Mouse (Mus musculus): ENCODE measurements around the gene Ifi207. TPM values are rescaled to one million over a fixed set of nuclear protein-coding genes. Genes with fewer than 3 reads are reported as not detected.
"Not testable (repeated sequence)": the region's sequence is repeated elsewhere in the genome, so short reads cannot be mapped to it uniquely, and the experiment has no call there.

Ifi207 gene
- 0.68 and 1.3 TPM in 2 replicates for polyA plus RNA-seq (2015; fragmentation: Nextera tagmentation; extraction: Ambion mirVana)

GRCm38 (mm10) chr1:173741656-173742055, at the start of gene Ifi207:
Gene Ifi207, minus strand, starts transcription at chr1:173741747.
- Histone ChIP-seq H3K36me3 (no peaks in the 10 kb centered on the region), H3K27ac (no peak within 1 kb of the TSS), H3K9me3 (replicated peaks) (no peaks in the 10 kb centered on the region), H3K4me3 (no peak within 1 kb of the TSS), H3K27me3 (no peaks in the 10 kb centered on the region), H3K4me2 (no peak within 1 kb of the TSS), H3K4me1 (replicated peaks) (no peaks in the 10 kb centered on the region), H3K9ac (no peak within 1 kb of the TSS)
- no peak for ATAC-seq (replicated peaks; ENCODE audit: insufficient number of reproducible peaks, insufficient read depth, low FRiP score, low read depth)
- WGBS, result 56% methylated on average over 4 of the region's 4 CpGs

GRCm38 (mm10) chr1:173773457-173773856, 31.9 kb upstream of the Ifi207 start:
- H3K4me2 ChIP-seq; H3K9ac ChIP-seq; ATAC-seq (replicated peaks; ENCODE audit: insufficient number of reproducible peaks, insufficient read depth, low FRiP score, low read depth); H3K27ac ChIP-seq; H3K4me3 ChIP-seq; H3K9me3 ChIP-seq (replicated peaks); H3K4me1 ChIP-seq (replicated peaks); H3K27me3 ChIP-seq; H3K36me3 ChIP-seq: not testable (repeated sequence)
- 46% methylated on average over 3 of the region's 3 CpGs for WGBS

- H3K36me3 ChIP-seq; H3K4me2 ChIP-seq; H3K27ac ChIP-seq; H3K4me3 ChIP-seq; H3K4me1 ChIP-seq (replicated peaks); ATAC-seq (replicated peaks; ENCODE audit: insufficient number of reproducible peaks, insufficient read depth, low FRiP score, low read depth); H3K9me3 ChIP-seq (replicated peaks); H3K27me3 ChIP-seq; H3K9ac ChIP-seq: not testable (repeated sequence)
- 68% methylated on average over 5 of the region's 5 CpGs for WGBS
Observed at GRCm38 (mm10) chr1:173766848-173767617, 25.5 kb upstream of the Ifi207 start, which contains the start of gene Ifi204. Gene Ifi204, minus strand, starts transcription at chr1:173766943.

GRCm38 (mm10) chr1:173760032-173760431, 18.5 kb upstream of the Ifi207 start:
- 73% methylated on average over 5 of the region's 5 CpGs for WGBS
- H3K9ac ChIP-seq; H3K9me3 ChIP-seq (replicated peaks); H3K27me3 ChIP-seq; ATAC-seq (replicated peaks; ENCODE audit: insufficient number of reproducible peaks, insufficient read depth, low FRiP score, low read depth); H3K27ac ChIP-seq; H3K4me1 ChIP-seq (replicated peaks); H3K36me3 ChIP-seq; H3K4me2 ChIP-seq; H3K4me3 ChIP-seq: not testable (repeated sequence)

GRCm38 (mm10) chr1:173742262-173742661, 715 bp upstream of the Ifi207 start:
- Histone ChIP-seq H3K4me3 (no peak overlapping the region), H3K27me3 (no peaks in the 10 kb centered on the region), H3K9me3 (replicated peaks) (no peaks in the 10 kb centered on the region), H3K36me3 (no peaks in the 10 kb centered on the region), H3K4me2 (no peak overlapping the region), H3K4me1 (replicated peaks) (no peaks in the 10 kb centered on the region), H3K9ac (no peak overlapping the region), H3K27ac (no peak overlapping the region)
- ATAC-seq (replicated peaks; ENCODE audit: insufficient number of reproducible peaks, insufficient read depth, low FRiP score, low read depth), result no peak
- 61% methylated on average over 1 of the region's 1 CpGs for WGBS

- ATAC-seq (replicated peaks; ENCODE audit: insufficient number of reproducible peaks, insufficient read depth, low FRiP score, low read depth), result no peak
- H3K27me3 ChIP-seq, result no peaks in the 10 kb centered on the region
- H3K36me3 ChIP-seq, result no peaks in the 10 kb centered on the region
- H3K9ac ChIP-seq, result no peak overlapping the region
- H3K4me3 ChIP-seq, result no peak overlapping the region
- no peaks in the 10 kb centered on the region for H3K9me3 ChIP-seq (replicated peaks)
- no peak overlapping the region for H3K27ac ChIP-seq
- H3K4me1 ChIP-seq (replicated peaks), result no peaks in the 10 kb centered on the region
- H3K4me2 ChIP-seq, result no peak overlapping the region
Observed at GRCm38 (mm10) chr1:173740537-173740936, 1.0 kb downstream of the Ifi207 start.

GRCm38 (mm10) chr1:173736986-173737385, 4.6 kb downstream of the Ifi207 start:
- Histone ChIP-seq H3K36me3 (no peaks in the 10 kb centered on the region), H3K27me3 (no peaks in the 10 kb centered on the region), H3K9me3 (replicated peaks) (no peaks in the 10 kb centered on the region), H3K9ac (no peak overlapping the region), H3K4me1 (replicated peaks) (no peaks in the 10 kb centered on the region), H3K4me3 (no peak overlapping the region), H3K27ac (no peak overlapping the region), H3K4me2 (no peak overlapping the region)
- 45% methylated on average over 2 of the region's 2 CpGs for WGBS
- ATAC-seq (replicated peaks; ENCODE audit: insufficient number of reproducible peaks, insufficient read depth, low FRiP score, low read depth), result no peak

- not testable (repeated sequence) for H3K4me3 ChIP-seq; H3K4me1 ChIP-seq (replicated peaks); ATAC-seq (replicated peaks; ENCODE audit: insufficient number of reproducible peaks, insufficient read depth, low FRiP score, low read depth); H3K9me3 ChIP-seq (replicated peaks); H3K36me3 ChIP-seq; H3K4me2 ChIP-seq; H3K27ac ChIP-seq; H3K27me3 ChIP-seq; H3K9ac ChIP-seq
- 75% methylated on average over 4 of the region's 4 CpGs for WGBS
Observed at GRCm38 (mm10) chr1:173735015-173735414, 6.5 kb downstream of the Ifi207 start.

GRCm38 (mm10) chr1:173733219-173733618, 8.3 kb downstream of the Ifi207 start:
- Histone ChIP-seq H3K27ac (no peak overlapping the region), H3K27me3 (no peaks in the 10 kb centered on the region), H3K4me1 (replicated peaks) (no peaks in the 10 kb centered on the region), H3K9ac (no peak overlapping the region), H3K4me2 (no peak overlapping the region), H3K36me3 (no peaks in the 10 kb centered on the region), H3K9me3 (replicated peaks) (no peaks in the 10 kb centered on the region), H3K4me3 (no peak overlapping the region)
- WGBS, result 10% methylated on average over 7 of the region's 7 CpGs
- 0 out of 2 replicates have a peak, but pooled peaks have one; percentile 31 for ATAC-seq (replicated peaks; ENCODE audit: insufficient number of reproducible peaks, insufficient read depth, low FRiP score, low read depth)

- Histone ChIP-seq H3K9ac (no peak overlapping the region), H3K4me2 (no peak overlapping the region), H3K9me3 (replicated peaks) (no peaks in the 10 kb centered on the region), H3K4me1 (replicated peaks) (no peaks in the 10 kb centered on the region), H3K27me3 (no peaks in the 10 kb centered on the region), H3K36me3 (no peaks in the 10 kb centered on the region), H3K27ac (no peak overlapping the region), H3K4me3 (no peak overlapping the region)
- WGBS, result 89% methylated on average over 1 of the region's 1 CpGs
- ATAC-seq (replicated peaks; ENCODE audit: insufficient number of reproducible peaks, insufficient read depth, low FRiP score, low read depth), result no peak
Observed at GRCm38 (mm10) chr1:173694270-173694669, 47.3 kb downstream of the Ifi207 start.

GRCm38 (mm10) chr1:173678605-173679004, 62.9 kb downstream of the Ifi207 start:
- not testable (repeated sequence) for H3K4me3 ChIP-seq; H3K27me3 ChIP-seq; H3K27ac ChIP-seq; H3K4me1 ChIP-seq (replicated peaks); H3K9me3 ChIP-seq (replicated peaks); H3K9ac ChIP-seq; ATAC-seq (replicated peaks; ENCODE audit: insufficient number of reproducible peaks, insufficient read depth, low FRiP score, low read depth); H3K36me3 ChIP-seq; H3K4me2 ChIP-seq
- WGBS, result 77% methylated on average over 1 of the region's 1 CpGs

- H3K4me1 ChIP-seq (replicated peaks); H3K27me3 ChIP-seq; H3K27ac ChIP-seq; H3K9ac ChIP-seq; H3K4me2 ChIP-seq; H3K4me3 ChIP-seq; ATAC-seq (replicated peaks; ENCODE audit: insufficient number of reproducible peaks, insufficient read depth, low FRiP score, low read depth); H3K9me3 ChIP-seq (replicated peaks); H3K36me3 ChIP-seq: not testable (repeated sequence)
- WGBS, result 38% methylated on average over 3 of the region's 3 CpGs
Observed at GRCm38 (mm10) chr1:173673458-173674097, 68.0 kb downstream of the Ifi207 start, which contains the start of gene Ifi208. Gene Ifi208, plus strand, starts transcription at chr1:173673675.

Measured in heart, embryonic 15.5 days (tissue).